Comparison of ENCODE assay signal across 10 mouse cellular contexts in genomic region chr11:94266155-94266554, GRCm38 (mm10). TPM values are rescaled to one million over a fixed set of nuclear protein-coding genes. Genes with fewer than 3 reads are reported as not detected.
"Had no signal": no experiment of that assay in that cellular context is flagged by ENCODE, and none has a peak within 500 bp of the region (broad histone marks: within the 10 kb centered on the region; RNA-seq: fewer than 3 reads in every experiment).

No protein-coding gene starts in this region.

RNA-seq across cellular contexts. Expression of gene Gm21885, which starts 15.5 kb away (rescaled TPM):
- total RNA-seq: layer of hippocampus, adult 18-20 months; layer of hippocampus, postnatal 14 days; left cerebral cortex, adult 8-10 months; left cerebral cortex, postnatal 14 days; left cerebral cortex, postnatal 4 days had no signal
- polyA plus RNA-seq: kidney, embryonic 16.5 days; limb, embryonic 12.5 days; lung, embryonic 15.5 days; testis, adult 2 months; urinary bladder, adult 2 months had no signal
